Mouse (Mus musculus): ENCODE results near the gene Obsl1. TPM values are rescaled to one million over a fixed set of nuclear protein-coding genes. Genes with fewer than 3 reads are reported as not detected.

Gene Obsl1
- total RNA-seq, 2 experiments from 2014 or later = not detected

- ATAC-seq (replicated peaks; ENCODE audit: poor library complexity, severe bottlenecking) = no peak
These were observed 63.4 kb downstream of the Obsl1 start for GRCm38 (mm10) chr1:75442811-75443210.

GRCm38 (mm10) chr1:75442171-75442570 lies 64.1 kb downstream of the Obsl1 start:
- ATAC-seq (replicated peaks; ENCODE audit: poor library complexity, severe bottlenecking) = no peak

- ATAC-seq (replicated peaks; ENCODE audit: poor library complexity, severe bottlenecking) = no peak
These were observed 64.7 kb downstream of the Obsl1 start for GRCm38 (mm10) chr1:75441471-75441996.

GRCm38 (mm10) chr1:75440661-75441060 lies 65.6 kb downstream of the Obsl1 start:
- no peak for ATAC-seq (replicated peaks; ENCODE audit: poor library complexity, severe bottlenecking)

GRCm38 (mm10) chr1:75438782-75439181 lies 67.5 kb downstream of the Obsl1 start:
- no peak for ATAC-seq (replicated peaks; ENCODE audit: poor library complexity, severe bottlenecking)

- peak; percentile 88 for ATAC-seq (replicated peaks; ENCODE audit: poor library complexity, severe bottlenecking)
These were observed 70.5 kb downstream of the Obsl1 start, which contains the start of gene Gmppa for GRCm38 (mm10) chr1:75435475-75436328. Gene Gmppa, plus strand, starts transcription at chr1:75435930.

Other genes with a start within 250 kb of the Obsl1 start
- not detected in 2 replicates for gene Ptprn, start 241.9 kb downstream of the Obsl1 start, total RNA-seq (2014; fragmentation: Nextera tagmentation)
- not detected in 2 replicates for gene Ptprn, start 241.9 kb downstream of the Obsl1 start, total RNA-seq (2017)
- not detected in 2 replicates for gene Resp18, start 228.0 kb downstream of the Obsl1 start, total RNA-seq (2014; fragmentation: Nextera tagmentation)
- gene Resp18, start 228.0 kb downstream of the Obsl1 start, total RNA-seq (2017) = not detected in 2 replicates
- 35.6 and 44.7 TPM in 2 replicates for gene Dnpep, start 188.5 kb downstream of the Obsl1 start, total RNA-seq (2014; fragmentation: Nextera tagmentation)
- 26.6 and 47.7 TPM in 2 replicates for gene Dnpep, start 188.5 kb downstream of the Obsl1 start, total RNA-seq (2017)
- not detected in 2 replicates for gene Des, start 146.1 kb downstream of the Obsl1 start, total RNA-seq (2014; fragmentation: Nextera tagmentation)
- not detected in 2 replicates for gene Des, start 146.1 kb downstream of the Obsl1 start, total RNA-seq (2017)
- not detected in 2 replicates for gene Speg, start 131.2 kb downstream of the Obsl1 start, total RNA-seq (2014; fragmentation: Nextera tagmentation)
- 0.05 TPM in 1 of 2 replicates, not detected in the other for gene Speg, start 131.2 kb downstream of the Obsl1 start, total RNA-seq (2017)
- gene Gmppa, start 70.5 kb downstream of the Obsl1 start, total RNA-seq (2014; fragmentation: Nextera tagmentation) = 118 and 133 TPM in 2 replicates
- gene Gmppa, start 70.5 kb downstream of the Obsl1 start, total RNA-seq (2017) = 85.1 and 88.3 TPM in 2 replicates
- gene Asic4, start 56.0 kb downstream of the Obsl1 start, total RNA-seq (2014; fragmentation: Nextera tagmentation) = not detected in 2 replicates
- gene Asic4, start 56.0 kb downstream of the Obsl1 start, total RNA-seq (2017) = not detected in 2 replicates
- gene Chpf, start 27.1 kb downstream of the Obsl1 start, total RNA-seq (2014; fragmentation: Nextera tagmentation) = 2.5 TPM in 1 of 2 replicates, not detected in the other
- 0.62 and 1.0 TPM in 2 replicates for gene Chpf, start 27.1 kb downstream of the Obsl1 start, total RNA-seq (2017)
- gene Tmem198, start 26.9 kb downstream of the Obsl1 start, total RNA-seq (2014; fragmentation: Nextera tagmentation) = not detected in 2 replicates
- not detected in 2 replicates for gene Tmem198, start 26.9 kb downstream of the Obsl1 start, total RNA-seq (2017)
- not detected in 2 replicates for gene Inha, start 625 bp upstream of the Obsl1 start, total RNA-seq (2014; fragmentation: Nextera tagmentation)
- not detected in 2 replicates for gene Inha, start 625 bp upstream of the Obsl1 start, total RNA-seq (2017)
- 15.4 and 17.3 TPM in 2 replicates for gene Stk11ip, start 15.1 kb upstream of the Obsl1 start, total RNA-seq (2014; fragmentation: Nextera tagmentation)
- gene Stk11ip, start 15.1 kb upstream of the Obsl1 start, total RNA-seq (2017) = 7.9 and 23.2 TPM in 2 replicates
- not detected in 2 replicates for gene Slc4a3, start 39.8 kb upstream of the Obsl1 start, total RNA-seq (2014; fragmentation: Nextera tagmentation)
- not detected in 2 replicates for gene Slc4a3, start 39.8 kb upstream of the Obsl1 start, total RNA-seq (2017)

All from granulocyte monocyte progenitor cell, adult 5-6 weeks (primary cell).